Mouse (Mus musculus): Measurements from ENCODE around the gene Pcnx2. TPM values are rescaled to one million over a fixed set of nuclear protein-coding genes. Genes with fewer than 3 reads are reported as not detected.

Pcnx2 gene
- total and polyA plus RNA-seq, 3 experiments, result 0.16 TPM; not detected in 2

- ATAC-seq (ENCODE audit: extremely low read depth, insufficient number of reproducible peaks, low FRiP score, poor library complexity, severe bottlenecking) (no peak), DNase-seq (ENCODE audit: low spot score) (no peak)
- Histone ChIP-seq H3K36me3 (replicated peaks) (no peaks in the 10 kb centered on the region), H3K9me3 (replicated peaks) (peaks cover 88% of the 10 kb centered on the region), H3K4me3 (ENCODE audit: low read depth, low read length) (no peak overlapping the region), H3K27me3 (ENCODE audit: insufficient read depth, low read length) (no peaks in the 10 kb centered on the region), H3K4me1 (ENCODE audit: insufficient read depth, low read depth, low read length) (no peaks in the 10 kb centered on the region)
- TF ChIP-seq GATA1 (IDR thresholded peaks at IDR 0.05; ENCODE audit: borderline replicate concordance, low read length) (no peak), TAL1 (conservative IDR thresholded peaks at IDR 0.05; ENCODE audit: low read depth, low read length) (no peak), CTCF (IDR thresholded peaks at IDR 0.05; ENCODE audit: low read depth, low read length) (no peak), POLR2AphosphoS5 (IDR thresholded peaks at IDR 0.05; ENCODE audit: insufficient replicate concordance, low read depth, low read length) (no peak), GATA2 (IDR thresholded peaks at IDR 0.05; ENCODE audit: borderline replicate concordance, low read depth, low read length) (no peak)
These were observed 15.1 kb upstream of the Pcnx2 start for GRCm38 (mm10) chr8:125913206-125913605.

- Histone ChIP-seq H3K27me3 (ENCODE audit: insufficient read depth, low read length) (no peaks in the 10 kb centered on the region), H3K4me3 (ENCODE audit: low read depth, low read length) (peak overlapping the region; percentile 16; the same call in 1 of the 2 replicates)
- TF ChIP-seq CTCF (IDR thresholded peaks at IDR 0.05; ENCODE audit: low read depth, low read length) (no peak), GATA1 (IDR thresholded peaks at IDR 0.05; ENCODE audit: borderline replicate concordance, low read length) (no peak), TAL1 (conservative IDR thresholded peaks at IDR 0.05; ENCODE audit: low read depth, low read length) (no peak), POLR2AphosphoS5 (IDR thresholded peaks at IDR 0.05; ENCODE audit: insufficient replicate concordance, low read depth, low read length) (no peak), GATA2 (IDR thresholded peaks at IDR 0.05; ENCODE audit: borderline replicate concordance, low read depth, low read length) (no peak)
These were observed 13.1 kb upstream of the Pcnx2 start for GRCm38 (mm10) chr8:125911229-125911580.

GRCm38 (mm10) chr8:125910365-125911228, 12.5 kb upstream of the Pcnx2 start, which contains the start of gene Map3k21:
TSS of gene Map3k21 (plus strand) at chr8:125910450.
- DNase-seq (ENCODE audit: low spot score) (no peak), ATAC-seq (ENCODE audit: extremely low read depth, insufficient number of reproducible peaks, low FRiP score, poor library complexity, severe bottlenecking) (no peak)
- TF ChIP-seq TAL1 (conservative IDR thresholded peaks at IDR 0.05; ENCODE audit: low read depth, low read length) (no peak), GATA2 (IDR thresholded peaks at IDR 0.05; ENCODE audit: borderline replicate concordance, low read depth, low read length) (no peak), CTCF (IDR thresholded peaks at IDR 0.05; ENCODE audit: low read depth, low read length) (no peak), POLR2AphosphoS5 (IDR thresholded peaks at IDR 0.05; ENCODE audit: insufficient replicate concordance, low read depth, low read length) (no peak), GATA1 (IDR thresholded peaks at IDR 0.05; ENCODE audit: borderline replicate concordance, low read length) (no peak)
- Histone ChIP-seq H3K4me1 (ENCODE audit: insufficient read depth, low read depth, low read length) (no peaks in the 10 kb centered on the region), H3K4me3 (ENCODE audit: low read depth, low read length) (peak within 1 kb of the TSS; percentile 16; the same call in 1 of the 2 replicates), H3K27me3 (ENCODE audit: insufficient read depth, low read length) (no peaks in the 10 kb centered on the region), H3K9me3 (replicated peaks) (peaks cover 88% of the 10 kb centered on the region), H3K36me3 (replicated peaks) (no peaks in the 10 kb centered on the region)

More at GRCm38 (mm10) chr8:125911229-125911580, 13.1 kb upstream of the Pcnx2 start:
- peaks cover 89% of the 10 kb centered on the region for H3K9me3 ChIP-seq (replicated peaks)
- no peaks in the 10 kb centered on the region for H3K4me1 ChIP-seq (ENCODE audit: insufficient read depth, low read depth, low read length)
- DNase-seq (ENCODE audit: low spot score) (no peak), ATAC-seq (ENCODE audit: extremely low read depth, insufficient number of reproducible peaks, low FRiP score, poor library complexity, severe bottlenecking) (no peak)
- no peaks in the 10 kb centered on the region for H3K36me3 ChIP-seq (replicated peaks)

- Histone ChIP-seq H3K4me3 (ENCODE audit: low read depth, low read length) (peak overlapping the region; percentile 16; the same call in 1 of the 2 replicates), H3K27me3 (ENCODE audit: insufficient read depth, low read length) (no peaks in the 10 kb centered on the region), H3K36me3 (replicated peaks) (no peaks in the 10 kb centered on the region), H3K9me3 (replicated peaks) (peaks cover 82% of the 10 kb centered on the region), H3K4me1 (ENCODE audit: insufficient read depth, low read depth, low read length) (no peaks in the 10 kb centered on the region)
- TF ChIP-seq CTCF (IDR thresholded peaks at IDR 0.05; ENCODE audit: low read depth, low read length) (no peak), GATA2 (IDR thresholded peaks at IDR 0.05; ENCODE audit: borderline replicate concordance, low read depth, low read length) (no peak), TAL1 (conservative IDR thresholded peaks at IDR 0.05; ENCODE audit: low read depth, low read length) (no peak), GATA1 (IDR thresholded peaks at IDR 0.05; ENCODE audit: borderline replicate concordance, low read length) (no peak), POLR2AphosphoS5 (IDR thresholded peaks at IDR 0.05; ENCODE audit: insufficient replicate concordance, low read depth, low read length) (no peak)
- ATAC-seq (ENCODE audit: extremely low read depth, insufficient number of reproducible peaks, low FRiP score, poor library complexity, severe bottlenecking), result no peak
- no peak for DNase-seq (ENCODE audit: low spot score)
These were observed 11.7 kb upstream of the Pcnx2 start for GRCm38 (mm10) chr8:125909661-125910364.

- no peaks in the 10 kb centered on the region for H3K36me3 ChIP-seq (replicated peaks)
- no peak for ATAC-seq (ENCODE audit: extremely low read depth, insufficient number of reproducible peaks, low FRiP score, poor library complexity, severe bottlenecking)
- TF ChIP-seq CTCF (IDR thresholded peaks at IDR 0.05; ENCODE audit: low read depth, low read length) (no peak), GATA1 (IDR thresholded peaks at IDR 0.05; ENCODE audit: borderline replicate concordance, low read length) (no peak), TAL1 (conservative IDR thresholded peaks at IDR 0.05; ENCODE audit: low read depth, low read length) (no peak), POLR2AphosphoS5 (IDR thresholded peaks at IDR 0.05; ENCODE audit: insufficient replicate concordance, low read depth, low read length) (no peak), GATA2 (IDR thresholded peaks at IDR 0.05; ENCODE audit: borderline replicate concordance, low read depth, low read length) (no peak)
- no peak overlapping the region for H3K4me3 ChIP-seq (ENCODE audit: low read depth, low read length)
- DNase-seq (ENCODE audit: low spot score), result no peak
- H3K9me3 ChIP-seq (replicated peaks), result peaks cover 71% of the 10 kb centered on the region
- H3K4me1 ChIP-seq (ENCODE audit: insufficient read depth, low read depth, low read length), result no peaks in the 10 kb centered on the region
- H3K27me3 ChIP-seq (ENCODE audit: insufficient read depth, low read length), result no peaks in the 10 kb centered on the region
These were observed 9.2 kb upstream of the Pcnx2 start for GRCm38 (mm10) chr8:125907311-125907710.

- DNase-seq (ENCODE audit: low spot score) (no peak), ATAC-seq (ENCODE audit: extremely low read depth, insufficient number of reproducible peaks, low FRiP score, poor library complexity, severe bottlenecking) (no peak)
- H3K4me1 ChIP-seq (ENCODE audit: insufficient read depth, low read depth, low read length), result no peaks in the 10 kb centered on the region
- no peak overlapping the region for H3K4me3 ChIP-seq (ENCODE audit: low read depth, low read length)
- H3K36me3 ChIP-seq (replicated peaks), result no peaks in the 10 kb centered on the region
- H3K27me3 ChIP-seq (ENCODE audit: insufficient read depth, low read length), result no peaks in the 10 kb centered on the region
- peaks cover 55% of the 10 kb centered on the region for H3K9me3 ChIP-seq (replicated peaks)
- TF ChIP-seq GATA1 (IDR thresholded peaks at IDR 0.05; ENCODE audit: borderline replicate concordance, low read length) (no peak), GATA2 (IDR thresholded peaks at IDR 0.05; ENCODE audit: borderline replicate concordance, low read depth, low read length) (no peak), CTCF (IDR thresholded peaks at IDR 0.05; ENCODE audit: low read depth, low read length) (no peak), TAL1 (conservative IDR thresholded peaks at IDR 0.05; ENCODE audit: low read depth, low read length) (no peak), POLR2AphosphoS5 (IDR thresholded peaks at IDR 0.05; ENCODE audit: insufficient replicate concordance, low read depth, low read length) (no peak)
These were observed 7.2 kb upstream of the Pcnx2 start for GRCm38 (mm10) chr8:125905341-125905740.

Measured in G1E (cell line).